Comparison of ENCODE assay signal across 8 mouse cellular contexts in genomic region chr11:16524917-16525640, GRCm38 (mm10). TPM values are rescaled to one million over a fixed set of nuclear protein-coding genes. Genes with fewer than 3 reads are reported as not detected.
A peak's percentile ranks its signal among the peaks of the same experiment; 100 is the strongest.
DNase-seq lines count a peak whose midpoint lies in the region; ATAC-seq and TF ChIP-seq lines count a peak whose summit lies in the region.

No protein-coding gene starts in this region.

- peak; percentile 83 for ATAC-seq in hindbrain, embryonic 16.5 days
- ATAC-seq in lung, postnatal 0 days: peak; percentile 53

- TF ChIP-seq EP300 in lung, postnatal 0 days (IDR thresholded peaks at IDR 0.05): no peak

- H3K4me3 ChIP-seq in hindbrain, embryonic 16.5 days (ENCODE audit: low read length): no peak overlapping the region
- H3K4me3 ChIP-seq in lung, postnatal 0 days (ENCODE audit: low read depth, low read length): no peak overlapping the region

- peak; percentile 63 for TF ChIP-seq CTCF in lung, postnatal 0 days (IDR thresholded peaks at IDR 0.05)

- intact Hi-C loops in gastrocnemius, postnatal 14 days (cut with DNase I; ENCODE audit: low total_unique reads): no loop called here

- peak; percentile 18 for DNase-seq in gastrocnemius, postnatal 14 days
- DNase-seq in gastrocnemius, adult 8-10 months (ENCODE audit: low spot score in 2 of 2): no peak
- DNase-seq in A20 (ENCODE audit: low read depth, low spot score): peak; percentile 46
- peak; percentile 88 for DNase-seq in adipocyte (ENCODE audit: low spot score)
- peak; percentile 78 for DNase-seq in lung, postnatal 0 days (ENCODE audit: low spot score)
- DNase-seq in telencephalon, adult 2 months (ENCODE audit: low read depth, low spot score): peak; percentile 24
- DNase-seq in adrenal gland, postnatal 25 days: no peak

- no peaks in the 10 kb centered on the region for H3K27me3 ChIP-seq in hindbrain, embryonic 16.5 days (replicated peaks; ENCODE audit: control insufficient read depth, insufficient read depth, low read length)
- no peaks in the 10 kb centered on the region for H3K27me3 ChIP-seq in lung, postnatal 0 days (replicated peaks; ENCODE audit: insufficient read depth, low read length)

- no peaks in the 10 kb centered on the region for H3K4me1 ChIP-seq in hindbrain, embryonic 16.5 days (ENCODE audit: control insufficient read depth, insufficient read depth, low read depth, low read length)
- no peaks in the 10 kb centered on the region for H3K4me1 ChIP-seq in lung, postnatal 0 days (ENCODE audit: insufficient read depth, low read depth, low read length)

- no peak overlapping the region for H3K27ac ChIP-seq in hindbrain, embryonic 16.5 days (ENCODE audit: low read depth, low read length)
- H3K27ac ChIP-seq in lung, postnatal 0 days (ENCODE audit: low read length): no peak overlapping the region

- WGBS in hindbrain, embryonic 16.5 days: 42% methylated on average over 3 of the region's 3 CpGs
- WGBS in lung, postnatal 0 days: 38% methylated on average over 3 of the region's 3 CpGs

- no peaks in the 10 kb centered on the region for H3K9me3 ChIP-seq in hindbrain, embryonic 16.5 days (ENCODE audit: control insufficient read depth, low read length)
- no peaks in the 10 kb centered on the region for H3K9me3 ChIP-seq in lung, postnatal 0 days (ENCODE audit: low read length)

- H3K4me2 ChIP-seq in hindbrain, embryonic 16.5 days (ENCODE audit: low read length): no peak overlapping the region
- H3K4me2 ChIP-seq in lung, postnatal 0 days (replicated peaks; ENCODE audit: low read depth, low read length): no peak overlapping the region

- no peak overlapping the region for H3K9ac ChIP-seq in hindbrain, embryonic 16.5 days (ENCODE audit: low read depth, low read length)
- H3K9ac ChIP-seq in lung, postnatal 0 days (replicated peaks; ENCODE audit: low read depth): no peak overlapping the region

- H3K36me3 ChIP-seq in hindbrain, embryonic 16.5 days (ENCODE audit: control insufficient read depth, insufficient read depth, low read length): no peaks in the 10 kb centered on the region
- no peaks in the 10 kb centered on the region for H3K36me3 ChIP-seq in lung, postnatal 0 days (ENCODE audit: insufficient read depth, low read length)

RNA-seq across cellular contexts. Expression of gene Sec61g, which starts 16.8 kb away (rescaled TPM):
- total RNA-seq in gastrocnemius, postnatal 14 days (2021): 1 to 10 TPM; 2.2 to 2.3 TPM
- total RNA-seq in gastrocnemius, adult 8-10 months (2022): 1 to 10 TPM; 2.1 to 4.3 (median 3.0) TPM
- polyA plus RNA-seq in hindbrain, embryonic 16.5 days (2015; fragmentation: Nextera tagmentation; extraction: Ambion mirVana): 24.7 and 26.8 TPM in 2 replicates
- 24.4 and 29.8 TPM in 2 replicates for polyA plus RNA-seq in lung, postnatal 0 days (2015; fragmentation: Nextera tagmentation; extraction: Ambion mirVana)
- total RNA-seq in adrenal gland, postnatal 25 days (2021): 7.7 and 8.6 TPM in 2 replicates

Comparison
In these comparisons a context has a peak if more than half of its experiments do, and no peak if none do; other contexts are left out.
1. DNase-seq: peak in gastrocnemius, postnatal 14 days (single experiment), A20 (single experiment), adipocyte (single experiment), lung, postnatal 0 days (single experiment) and telencephalon, adult 2 months (single experiment); none in gastrocnemius, adult 8-10 months (0 of 2) and adrenal gland, postnatal 25 days (single experiment).